8 mouse cellular contexts compared by ENCODE assay signal in the genomic region with DNA sequence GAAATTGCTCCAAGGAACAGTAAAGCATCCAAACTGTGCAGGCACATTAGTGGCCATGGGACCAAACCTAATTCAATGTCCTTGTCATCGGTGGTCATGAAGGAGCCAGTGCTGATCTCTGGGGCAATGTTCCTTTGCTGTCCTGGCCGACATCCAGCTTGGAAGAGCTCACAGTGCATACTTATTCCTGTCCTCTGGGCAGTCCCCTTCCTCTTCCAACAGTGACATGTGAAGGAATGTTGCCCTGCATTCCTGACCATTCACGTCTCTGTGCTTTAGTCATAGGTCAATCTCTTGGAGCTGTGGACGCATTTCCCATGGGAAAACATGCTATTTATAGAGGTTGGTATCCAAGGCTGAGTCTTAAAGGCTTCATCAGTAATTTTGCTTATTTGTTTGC. TPM values are rescaled to one million over a fixed set of nuclear protein-coding genes. Genes with fewer than 3 reads are reported as not detected.
A peak's percentile ranks its signal among the peaks of the same experiment; 100 is the strongest.
DNase-seq lines count a peak whose midpoint lies in the region; ATAC-seq lines count a peak whose summit lies in the region.
"Had no signal": no experiment of that assay in that cellular context is flagged by ENCODE, and none has a peak within 500 bp of the region (broad histone marks: within the 10 kb centered on the region; RNA-seq: fewer than 3 reads in every experiment).

No protein-coding gene starts in this region.

- no peaks in the 10 kb centered on the region for H3K27me3 ChIP-seq in heart, embryonic 12.5 days (replicated peaks)
- no peaks in the 10 kb centered on the region for H3K27me3 ChIP-seq in limb, embryonic 15.5 days
- H3K27me3 ChIP-seq: lung, embryonic 15.5 days had no signal

- peak overlapping the region; percentile 90 for H3K27ac ChIP-seq in heart, embryonic 12.5 days (ENCODE audit: poor library complexity, severe bottlenecking)
- H3K27ac ChIP-seq in limb, embryonic 15.5 days, result no peak overlapping the region
- H3K27ac ChIP-seq: lung, embryonic 15.5 days had no signal

- H3K4me1 ChIP-seq in heart, embryonic 12.5 days (replicated peaks), result peaks cover 56% of the 10 kb centered on the region
- peaks cover 33% of the 10 kb centered on the region for H3K4me1 ChIP-seq in limb, embryonic 15.5 days

- 8% methylated on average over 4 of the region's 4 CpGs for WGBS in heart, embryonic 12.5 days
- 36% methylated on average over 4 of the region's 4 CpGs for WGBS in limb, embryonic 15.5 days

- DNase-seq in adipocyte (ENCODE audit: low spot score), result peak; percentile 81
- DNase-seq in adrenal gland, postnatal 36 days, result peak; percentile 60 to 80
- no peak for DNase-seq in cerebellum, adult 9-10 months
- no peak for DNase-seq in layer of hippocampus, adult 8-10 months (ENCODE audit: low spot score in 2 of 2)
- DNase-seq in layer of hippocampus, adult 9-10 months (ENCODE audit: low spot score), result no peak

- H3K4me2 ChIP-seq in heart, embryonic 12.5 days, result peak overlapping the region; percentile 22
- H3K4me2 ChIP-seq in limb, embryonic 15.5 days, result no peak overlapping the region
- H3K4me2 ChIP-seq: lung, embryonic 15.5 days had no signal

- H3K9ac ChIP-seq in heart, embryonic 12.5 days, result no peak overlapping the region
- H3K9ac ChIP-seq in limb, embryonic 15.5 days, result no peak overlapping the region
- H3K9ac ChIP-seq: lung, embryonic 15.5 days had no signal

- H3K9me3 ChIP-seq in heart, embryonic 12.5 days (replicated peaks), result no peaks in the 10 kb centered on the region
- no peaks in the 10 kb centered on the region for H3K9me3 ChIP-seq in limb, embryonic 15.5 days
- H3K9me3 ChIP-seq: lung, embryonic 15.5 days had no signal

- ATAC-seq in heart, embryonic 12.5 days (ENCODE audit: insufficient number of reproducible peaks, low FRiP score), result peak; percentile 86
- ATAC-seq in limb, embryonic 15.5 days (ENCODE audit: insufficient number of reproducible peaks, low FRiP score, low TSS enrichment, low read depth), result peak; percentile 58; the same call in 1 of the 2 replicates

- no peak overlapping the region for H3K4me3 ChIP-seq in heart, embryonic 12.5 days
- no peak overlapping the region for H3K4me3 ChIP-seq in limb, embryonic 15.5 days
- H3K4me3 ChIP-seq: lung, embryonic 15.5 days had no signal

- no peaks in the 10 kb centered on the region for H3K36me3 ChIP-seq in heart, embryonic 12.5 days
- no peaks in the 10 kb centered on the region for H3K36me3 ChIP-seq in limb, embryonic 15.5 days
- H3K36me3 ChIP-seq: lung, embryonic 15.5 days had no signal

RNA-seq across cellular contexts. Expression of a gene that starts 41.8 kb away (rescaled TPM):
- total RNA-seq in adrenal gland, postnatal 36 days (2021), result 100 to 1,000 TPM; 359 to 576 TPM
- 283 and 290 TPM in 2 replicates for polyA plus RNA-seq in heart, embryonic 12.5 days (2016; fragmentation: Nextera tagmentation; extraction: Ambion mirVana)
- polyA plus RNA-seq in limb, embryonic 15.5 days (2015; fragmentation: Nextera tagmentation; extraction: Ambion mirVana), result 183 and 188 TPM in 2 replicates
- total RNA-seq in layer of hippocampus, adult 8-10 months (2022), result 100 to 1,000 TPM; 366 to 393 (median 386) TPM

Comparison
In these comparisons a context has a peak if more than half of its experiments do, and no peak if none do; other contexts are left out.
1. DNase-seq: peak in adipocyte (single experiment) and adrenal gland, postnatal 36 days (2 of 2); none in cerebellum, adult 9-10 months (single experiment), layer of hippocampus, adult 8-10 months (0 of 2) and layer of hippocampus, adult 9-10 months (single experiment).